Mouse (Mus musculus) C2C12 (cell line): ENCODE results near the gene Naxd.

ENCODE experiments used
- CTCF ChIP-seq: IDR thresholded peaks from one replicate; pipeline ENCODE4 v1.5.1; 2011; ENCODE audit not compliant: control insufficient read depth, insufficient read depth, insufficient read length
- MAX ChIP-seq: IDR thresholded peaks from one replicate; pipeline ENCODE4 v1.6.1; 2011; ENCODE audit warnings: mild to moderate bottlenecking, control low read depth
- MYOG ChIP-seq: IDR thresholded peaks from one replicate; pipeline ENCODE4 v1.6.1; 2011; ENCODE audit not compliant: control insufficient read depth, insufficient read length; ENCODE audit errors: extremely low read depth
- USF1 ChIP-seq: IDR thresholded peaks from one replicate; pipeline ENCODE4 v1.6.1; 2011; ENCODE audit warnings: low read depth, mild to moderate bottlenecking, control low read depth, moderate library complexity

GRCm38 (mm10) chr8:11498281-11498680, 975 bp downstream of the Naxd start:
- no peak for TF ChIP-seq MYOG
- TF ChIP-seq CTCF, result no peak
- TF ChIP-seq MAX, result no peak
- no peak for TF ChIP-seq USF1
